Mouse (Mus musculus) embryo, embryonic 10 days (tissue): ENCODE results near the gene Dnaaf3.

Source experiments
- DNase-seq: peaks from one replicate; pipeline ENCODE4 v3.0.0-alpha.2; 2015; ENCODE audit warnings: low spot score

Gene Dnaaf3

GRCm38 (mm10) chr7:4498251-4498650 lies 34.0 kb downstream of the Dnaaf3 start:
- peak; percentile 74 for DNase-seq

- DNase-seq, result no peak
Measured at GRCm38 (mm10) chr7:4497271-4497903, 34.9 kb downstream of the Dnaaf3 start.

DNA sequence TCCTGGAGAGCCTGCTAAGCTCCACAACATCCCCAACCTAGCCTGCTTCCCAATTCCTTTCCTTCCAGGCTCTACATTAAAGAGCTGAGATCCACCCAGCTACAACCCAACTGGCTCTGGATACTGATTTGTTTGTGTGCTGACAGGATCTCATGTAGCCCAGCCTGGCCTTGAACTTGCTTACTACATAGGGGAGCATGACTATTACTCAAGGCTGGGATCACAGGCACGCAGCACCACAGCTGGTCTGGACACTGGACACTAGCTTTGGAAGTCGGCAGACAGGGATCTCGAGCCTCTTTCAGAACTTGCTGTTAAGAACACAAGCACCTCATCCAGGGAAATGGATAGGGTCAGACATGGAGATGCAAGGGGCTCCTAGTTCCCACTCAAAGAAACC lies 35.8 kb downstream of the Dnaaf3 start:
- DNase-seq, result no peak

DNA sequence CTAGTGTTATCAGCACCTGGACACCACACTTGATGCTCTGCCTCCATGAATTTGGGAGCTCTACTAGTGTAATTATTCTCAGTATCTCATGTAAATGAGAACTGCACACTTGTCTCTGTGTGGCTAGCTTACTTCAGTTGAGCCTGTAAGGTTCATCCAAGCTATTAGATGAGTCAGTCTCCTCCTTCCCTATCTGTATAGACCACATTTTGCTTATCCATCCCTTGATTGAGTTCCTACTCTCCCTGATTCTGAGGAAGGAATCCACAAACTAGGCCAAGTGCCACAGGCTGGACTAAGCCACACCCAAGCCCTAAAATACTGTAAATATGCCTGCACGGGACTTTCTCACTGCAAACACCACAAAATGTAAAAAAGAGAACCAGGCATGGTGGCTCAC lies 38.3 kb downstream of the Dnaaf3 start:
- no peak for DNase-seq

GRCm38 (mm10) chr7:4492284-4493224 lies 39.7 kb downstream of the Dnaaf3 start:
- DNase-seq, result no peak

GRCm38 (mm10) chr7:4491308-4491707 lies 40.9 kb downstream of the Dnaaf3 start:
- no peak for DNase-seq

DNA sequence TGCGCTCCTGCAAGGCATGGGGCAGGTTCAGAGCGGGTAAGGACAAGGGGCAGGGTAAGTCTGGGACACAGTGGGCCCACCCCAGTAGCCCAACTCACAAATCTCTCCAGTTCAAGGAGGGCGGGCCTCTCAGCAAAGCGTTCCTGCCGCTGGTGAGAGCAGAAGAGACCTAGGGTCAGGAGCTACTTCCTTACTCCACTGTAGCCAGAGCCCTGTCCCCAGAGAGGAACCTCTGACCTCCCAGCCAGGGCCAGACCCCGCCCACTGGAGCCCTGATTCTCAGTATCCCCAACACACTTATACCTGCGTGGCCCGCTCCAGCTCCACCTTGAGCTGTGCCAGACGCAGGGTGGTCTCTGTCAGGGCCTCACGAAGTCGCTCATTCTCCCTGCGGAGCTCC lies 50.0 kb downstream of the Dnaaf3 start:
- no peak for DNase-seq

DNA sequence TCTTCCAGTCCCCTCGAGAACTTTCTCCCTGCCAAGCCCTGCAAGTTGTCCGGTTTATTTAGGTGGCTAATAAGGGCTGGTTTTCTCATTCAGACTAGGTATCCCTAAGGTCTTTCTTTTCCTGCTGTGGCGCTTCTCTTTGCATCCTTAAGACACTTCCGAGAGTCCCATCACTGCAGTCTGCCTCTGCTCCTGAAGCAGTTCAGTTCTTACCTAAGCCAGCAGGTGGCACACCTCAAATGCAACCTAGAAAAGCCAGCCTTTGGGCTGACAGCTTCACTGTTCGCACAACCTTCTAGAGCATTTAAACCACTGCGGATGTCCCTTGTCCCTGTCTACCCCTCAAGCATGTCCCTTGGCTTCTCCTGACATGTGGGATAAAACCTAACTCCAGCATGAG lies 52.6 kb downstream of the Dnaaf3 start:
- DNase-seq, result peak; percentile 64

DNA sequence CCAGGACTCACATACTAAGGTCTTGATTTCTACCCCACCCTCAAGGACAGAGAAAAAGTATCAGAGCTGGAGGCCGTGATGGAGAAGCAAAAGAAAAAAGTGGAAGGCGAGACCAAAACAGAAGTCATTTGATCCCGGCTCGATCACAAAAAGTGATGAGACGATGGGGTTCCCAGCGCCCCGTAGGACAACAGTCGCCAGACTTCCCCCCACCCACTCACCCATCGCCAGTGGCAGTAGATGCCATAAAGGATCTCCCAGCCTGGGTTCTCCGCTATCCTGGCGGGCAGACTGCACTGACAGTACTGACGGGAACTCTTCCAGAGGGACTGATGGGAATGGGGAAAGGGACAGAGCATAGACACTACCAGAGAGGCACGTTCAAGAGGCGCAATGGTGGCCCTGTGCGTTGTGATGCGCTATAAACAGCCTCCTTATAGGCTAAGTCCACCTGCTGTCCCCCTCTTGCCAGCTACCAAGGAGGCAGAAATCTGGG lies 53.4 kb downstream of the Dnaaf3 start:
- DNase-seq, result no peak

- peak; percentile 96 for DNase-seq
Measured at GRCm38 (mm10) chr7:4478021-4478795, 54.0 kb downstream of the Dnaaf3 start.

DNA sequence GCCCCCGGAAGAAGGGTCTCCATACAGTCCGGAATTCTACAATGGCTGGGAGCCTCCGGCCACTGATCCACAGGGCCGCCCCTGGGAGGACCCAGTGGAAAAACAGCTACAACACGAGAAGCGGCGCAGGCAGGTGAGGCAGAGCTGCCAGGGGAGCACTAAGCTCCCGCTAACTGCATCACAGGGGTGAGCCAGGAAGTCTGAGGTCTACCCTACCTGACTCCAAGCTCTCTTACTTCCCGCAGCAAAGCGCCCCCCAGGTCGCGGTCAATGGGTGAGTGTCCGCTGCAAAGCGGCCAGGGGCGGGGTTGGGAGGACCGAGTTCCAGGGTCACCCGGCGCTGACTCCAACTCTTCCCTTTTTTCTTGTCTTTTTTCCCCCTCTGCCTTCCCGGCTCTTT lies 58.3 kb downstream of the Dnaaf3 start:
- DNase-seq, result no peak
